Mouse (Mus musculus) right cerebral cortex, postnatal 4 days (tissue): Measurements from ENCODE around the gene Ice1.

Source experiments
- DNase-seq: peaks from one replicate; pipeline ENCODE4 v3.0.0-alpha.2; 2022

Gene Ice1

GRCm38 (mm10) chr13:70637282-70637661 is at the start of gene Ice1:
TSS of gene Ice1 (minus strand) at chr13:70637634.
- no peak for DNase-seq

- no peak for DNase-seq
Measured at GRCm38 (mm10) chr13:70685825-70686224, 48.4 kb upstream of the Ice1 start.

GRCm38 (mm10) chr13:70684976-70685609 is 47.7 kb upstream of the Ice1 start:
- DNase-seq = no peak

GRCm38 (mm10) chr13:70681411-70682183 is 44.2 kb upstream of the Ice1 start:
- no peak for DNase-seq

GRCm38 (mm10) chr13:70680316-70680715 is 42.9 kb upstream of the Ice1 start:
- no peak for DNase-seq

GRCm38 (mm10) chr13:70677689-70678088 is 40.3 kb upstream of the Ice1 start:
- DNase-seq = no peak

GRCm38 (mm10) chr13:70676243-70677183 is 39.1 kb upstream of the Ice1 start:
- no peak for DNase-seq

- no peak for DNase-seq
Measured at GRCm38 (mm10) chr13:70674998-70675397, 37.6 kb upstream of the Ice1 start.

GRCm38 (mm10) chr13:70670080-70670479 is 32.6 kb upstream of the Ice1 start:
- no peak for DNase-seq

- no peak for DNase-seq
Measured at GRCm38 (mm10) chr13:70659715-70660114, 22.3 kb upstream of the Ice1 start.

- no peak for DNase-seq
Measured at GRCm38 (mm10) chr13:70656741-70657140, 19.3 kb upstream of the Ice1 start.

- DNase-seq = no peak
Measured at GRCm38 (mm10) chr13:70656329-70656728, 18.9 kb upstream of the Ice1 start.

- no peak for DNase-seq
Measured at GRCm38 (mm10) chr13:70655570-70655969, 18.1 kb upstream of the Ice1 start.

- no peak for DNase-seq
Measured at GRCm38 (mm10) chr13:70654091-70654770, 16.8 kb upstream of the Ice1 start.

GRCm38 (mm10) chr13:70653457-70653856 is 16.0 kb upstream of the Ice1 start:
- no peak for DNase-seq

GRCm38 (mm10) chr13:70650011-70650436 is 12.6 kb upstream of the Ice1 start:
- no peak for DNase-seq

GRCm38 (mm10) chr13:70645968-70646505 is 8.6 kb upstream of the Ice1 start:
- DNase-seq = no peak

- DNase-seq = no peak
Measured at GRCm38 (mm10) chr13:70644083-70644462, 6.6 kb upstream of the Ice1 start.

- peak; percentile 69 for DNase-seq
Measured at GRCm38 (mm10) chr13:70643408-70644082, 6.1 kb upstream of the Ice1 start.

GRCm38 (mm10) chr13:70641941-70642340 is 4.5 kb upstream of the Ice1 start:
- DNase-seq = no peak

- DNase-seq = no peak
Measured at GRCm38 (mm10) chr13:70641381-70641780, 3.9 kb upstream of the Ice1 start.

GRCm38 (mm10) chr13:70639639-70640038 is 2.2 kb upstream of the Ice1 start:
- DNase-seq = no peak
